Mouse (Mus musculus): ENCODE data around the gene Capn3.

Gene Capn3

DNA sequence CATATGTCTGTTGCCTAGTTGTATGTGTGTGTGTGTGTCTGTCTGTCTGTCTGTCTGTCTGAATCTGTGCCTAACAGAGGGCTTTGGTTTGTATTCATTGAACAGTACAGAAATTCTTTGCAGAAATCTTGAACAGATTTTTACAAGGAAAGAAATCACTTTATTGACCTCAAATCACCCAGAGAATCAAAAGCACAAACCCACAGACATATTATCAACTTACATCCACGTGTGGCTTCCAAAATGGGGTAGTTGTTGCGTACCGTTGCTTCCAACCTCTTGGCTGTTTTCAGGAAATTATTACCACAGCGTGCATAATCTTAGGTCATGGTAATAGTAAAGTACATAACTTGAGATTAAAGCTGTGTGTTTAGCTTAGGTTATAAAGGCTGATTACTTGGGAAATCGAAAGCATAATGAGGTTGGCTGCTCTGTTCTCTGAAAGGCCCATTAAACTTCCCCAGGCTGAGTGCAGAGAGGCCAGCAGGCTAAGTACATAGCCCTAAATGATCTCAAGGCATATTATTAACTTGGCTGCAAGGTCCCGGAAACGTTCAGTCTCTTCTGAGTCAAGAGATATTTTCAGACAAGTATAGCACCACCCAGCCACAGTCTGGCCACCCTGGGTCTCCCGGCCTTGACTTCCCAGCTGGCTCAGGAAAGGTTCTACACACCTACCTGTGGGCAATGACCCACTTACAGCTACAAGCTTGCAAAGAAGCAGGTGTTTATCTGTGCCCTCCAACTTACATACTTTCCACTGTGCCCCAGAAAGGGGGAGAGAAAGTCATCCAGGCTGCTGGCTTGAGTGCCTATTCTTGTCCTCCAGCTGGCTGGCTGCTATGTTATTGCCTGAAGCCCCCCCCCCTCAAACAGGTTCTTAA, 26.9 kb downstream of the Capn3 start:
- DNase-seq (ENCODE audit: low spot score), result no peak

DNA sequence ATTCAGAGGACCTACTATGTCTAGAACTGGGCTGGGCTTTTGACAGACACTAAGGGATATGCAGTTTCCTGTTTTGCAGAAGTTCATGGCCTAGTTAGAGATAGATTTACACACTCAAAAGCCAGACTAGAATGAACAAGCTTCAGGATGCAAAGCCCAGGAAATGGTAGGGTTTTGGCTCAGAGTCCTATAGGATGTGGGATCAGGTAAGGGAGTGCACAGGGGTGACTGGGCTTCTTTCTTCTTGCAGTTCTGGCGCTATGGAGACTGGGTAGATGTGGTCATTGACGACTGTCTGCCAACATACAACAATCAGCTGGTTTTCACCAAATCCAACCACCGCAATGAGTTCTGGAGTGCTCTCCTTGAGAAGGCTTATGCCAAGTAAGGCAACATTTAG, 28.4 kb downstream of the Capn3 start:
- no peak for DNase-seq (ENCODE audit: low spot score)

DNA sequence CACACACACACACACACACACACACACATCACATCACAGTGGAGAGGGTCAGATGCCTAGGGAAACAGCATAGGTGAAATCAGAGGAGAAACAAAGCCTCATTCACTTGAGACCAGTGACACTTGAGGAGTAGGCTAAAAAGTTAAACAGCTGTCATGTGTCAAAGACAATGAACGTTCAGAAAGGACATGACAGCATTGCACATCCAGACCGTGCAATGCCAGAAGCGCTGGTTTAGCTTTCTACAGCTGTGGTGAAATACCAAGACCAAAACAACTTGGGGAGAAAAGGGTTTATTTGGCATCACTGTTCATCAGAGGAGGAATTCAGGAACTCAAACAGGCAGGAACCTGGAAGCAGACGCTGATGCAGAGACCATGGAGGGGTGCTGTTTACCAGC, 37.4 kb downstream of the Capn3 start:
- DNase-seq (ENCODE audit: low spot score), result no peak

DNA sequence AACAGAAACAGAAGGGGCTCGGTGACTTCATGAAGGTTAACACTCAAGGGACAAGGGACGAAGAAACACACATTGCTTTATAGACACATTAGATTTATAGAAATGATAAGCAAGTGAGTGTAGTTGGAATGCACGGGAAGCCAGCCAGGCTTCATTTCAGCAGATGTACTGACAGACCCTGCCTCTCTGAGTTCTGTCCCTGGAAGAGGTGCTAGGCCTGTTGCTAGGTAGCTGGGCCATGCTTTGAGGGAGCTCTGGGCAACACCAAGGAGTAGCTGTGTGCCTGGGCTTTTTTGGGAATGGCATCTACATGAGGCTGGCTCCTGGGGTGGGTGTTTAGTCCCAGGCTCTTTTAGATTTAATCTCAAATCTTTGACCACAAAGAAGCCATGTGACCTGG, 40.7 kb downstream of the Capn3 start:
- DNase-seq (ENCODE audit: low spot score), result peak; percentile 10

DNA sequence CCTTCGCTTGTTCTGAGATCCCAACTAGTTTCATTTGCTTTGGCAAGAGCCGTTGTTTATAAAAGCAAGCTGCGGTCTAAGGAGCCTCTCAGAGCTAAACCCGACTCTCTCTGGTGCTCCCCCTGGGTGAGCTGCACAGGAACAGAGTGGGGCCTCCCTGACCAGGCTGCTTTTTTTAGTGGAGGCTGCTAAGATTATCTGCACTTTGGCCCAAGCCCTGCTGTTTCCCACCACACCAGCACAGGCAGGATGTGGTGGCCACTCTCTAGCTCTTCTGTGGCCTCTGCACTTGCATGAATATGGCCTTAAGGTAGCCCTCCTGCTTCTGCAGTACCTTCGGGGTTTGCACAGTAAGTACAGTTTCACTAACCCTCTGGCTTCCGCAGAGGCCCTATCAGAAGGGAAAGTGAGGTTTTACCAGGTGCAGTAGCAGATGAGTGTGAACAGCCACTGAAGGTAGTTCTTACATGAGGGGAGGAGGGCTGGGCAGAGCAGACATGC, 44.2 kb downstream of the Capn3 start:
- no peak for DNase-seq (ENCODE audit: low spot score)

DNA sequence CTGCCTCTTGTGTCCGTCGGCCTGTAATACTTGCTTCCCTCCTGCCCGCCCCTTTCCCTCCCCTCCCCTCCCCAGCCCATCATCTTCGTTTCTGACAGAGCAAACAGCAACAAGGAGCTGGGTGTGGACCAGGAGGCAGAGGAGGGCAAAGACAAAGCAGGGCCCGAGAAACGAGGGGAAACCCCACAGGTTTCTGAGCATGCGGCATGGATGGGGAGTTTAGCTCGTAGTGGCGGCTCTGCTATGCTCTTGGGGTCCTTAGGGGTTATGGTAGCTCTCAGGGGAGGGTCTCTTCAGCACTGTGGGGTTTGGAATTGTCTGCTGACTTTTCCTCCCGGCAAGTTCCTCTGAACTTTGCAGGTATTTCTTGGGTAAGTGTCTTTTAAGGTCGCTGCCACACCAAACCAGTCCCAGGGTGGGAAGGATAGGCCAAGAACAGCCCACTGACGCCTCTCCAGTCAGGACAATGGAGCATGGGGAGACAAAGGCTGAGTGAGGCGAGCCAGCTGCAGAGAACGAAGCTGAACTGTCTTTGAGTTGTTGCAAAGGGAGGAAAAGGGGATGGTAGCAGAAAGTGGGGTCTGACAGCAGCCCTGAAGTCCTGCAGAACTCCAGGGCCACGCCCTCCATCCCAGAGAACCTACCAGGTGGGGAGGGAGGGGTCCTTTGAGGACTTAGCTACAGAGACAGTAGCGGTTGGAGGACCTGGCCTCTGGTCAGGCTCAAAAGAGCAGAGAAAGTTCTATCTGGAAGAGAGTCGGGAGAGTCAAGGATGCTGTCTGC, 45.5 kb downstream of the Capn3 start:
- DNase-seq (ENCODE audit: low spot score), result no peak

DNA sequence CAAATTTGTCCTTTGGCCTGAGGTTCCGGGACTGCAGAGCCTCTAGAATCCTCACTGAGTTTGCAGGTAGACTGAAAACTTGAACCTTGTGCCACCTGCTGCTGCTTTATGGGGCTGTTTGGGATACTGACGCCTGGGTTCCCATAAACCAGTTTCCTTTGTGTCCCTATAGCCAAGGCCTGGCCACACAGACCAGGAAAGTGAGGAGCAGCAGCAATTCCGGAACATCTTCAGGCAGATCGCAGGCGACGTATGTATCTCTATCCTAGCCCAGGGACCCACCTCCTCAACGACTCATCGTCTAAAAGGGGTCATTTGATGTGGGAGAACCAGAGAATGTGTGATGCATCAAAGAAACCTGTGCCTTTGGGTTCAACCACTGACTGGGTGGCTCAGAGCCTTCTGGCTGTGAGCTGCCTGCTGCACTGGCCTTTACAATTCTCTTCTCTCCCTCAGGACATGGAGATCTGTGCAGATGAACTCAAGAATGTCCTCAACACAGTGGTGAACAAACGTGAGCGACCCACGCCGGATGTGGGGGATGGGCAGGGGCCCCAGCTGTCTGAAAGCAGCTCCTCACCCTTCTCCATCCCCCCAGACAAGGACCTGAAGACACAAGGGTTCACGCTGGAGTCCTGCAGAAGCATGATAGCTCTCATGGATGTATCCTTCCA, 46.2 kb downstream of the Capn3 start:
- no peak for DNase-seq (ENCODE audit: low spot score)

DNA sequence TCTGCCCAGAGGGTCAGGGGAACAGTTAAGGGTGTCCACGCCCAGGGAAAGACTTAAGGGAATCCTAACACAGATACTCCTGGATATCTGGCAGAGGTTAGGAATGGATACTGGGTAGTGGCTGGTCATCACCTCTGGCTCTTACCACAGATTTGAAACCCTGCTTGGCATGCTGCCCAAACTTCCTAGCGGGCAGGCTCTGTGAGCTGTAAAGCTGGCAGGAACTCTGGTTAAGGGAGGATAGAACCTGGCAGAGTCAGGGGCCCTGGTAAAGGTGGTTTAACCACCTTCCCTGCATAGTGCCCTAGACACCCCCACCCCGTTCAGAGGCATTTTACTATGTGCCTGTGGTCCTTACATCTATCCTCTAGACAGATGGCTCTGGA, 46.8 kb downstream of the Capn3 start:
- DNase-seq (ENCODE audit: low spot score), result peak; percentile 56

DNA sequence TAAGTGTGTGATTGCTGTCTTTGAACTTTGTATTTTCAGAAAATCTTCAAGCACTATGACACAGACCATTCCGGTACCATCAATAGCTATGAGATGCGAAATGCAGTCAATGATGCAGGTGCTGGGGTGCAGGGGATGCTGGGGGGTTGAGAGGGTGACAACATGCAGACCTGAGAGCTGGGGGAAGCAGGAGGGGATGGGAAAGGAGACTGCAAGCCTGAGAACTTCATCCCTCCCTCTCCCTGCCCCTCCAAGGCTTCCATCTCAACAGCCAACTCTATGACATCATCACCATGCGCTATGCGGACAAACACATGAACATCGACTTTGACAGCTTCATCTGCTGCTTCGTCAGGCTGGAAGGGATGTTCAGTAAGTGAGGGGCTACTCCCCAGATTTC, 47.3 kb downstream of the Capn3 start:
- DNase-seq (ENCODE audit: low spot score), result no peak

DNA sequence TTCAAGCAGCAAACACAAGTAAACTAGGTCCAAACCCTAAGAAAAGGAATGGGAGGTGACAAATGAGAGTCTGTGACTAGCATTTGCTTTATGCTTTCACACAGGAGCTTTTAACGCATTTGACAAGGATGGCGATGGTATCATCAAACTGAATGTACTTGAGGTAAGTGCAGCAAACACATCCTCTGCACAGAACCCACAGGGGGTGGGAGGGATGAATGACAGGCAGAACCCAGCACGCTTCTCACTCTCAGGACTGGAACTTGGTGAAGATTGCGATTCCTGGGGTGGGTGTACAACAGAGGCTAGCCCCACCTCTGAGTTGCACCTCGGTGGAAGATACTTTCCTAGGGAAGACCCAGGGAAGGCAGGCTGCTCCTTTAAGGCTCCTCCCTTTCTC, 48.2 kb downstream of the Capn3 start:
- DNase-seq (ENCODE audit: low spot score), result no peak

DNA sequence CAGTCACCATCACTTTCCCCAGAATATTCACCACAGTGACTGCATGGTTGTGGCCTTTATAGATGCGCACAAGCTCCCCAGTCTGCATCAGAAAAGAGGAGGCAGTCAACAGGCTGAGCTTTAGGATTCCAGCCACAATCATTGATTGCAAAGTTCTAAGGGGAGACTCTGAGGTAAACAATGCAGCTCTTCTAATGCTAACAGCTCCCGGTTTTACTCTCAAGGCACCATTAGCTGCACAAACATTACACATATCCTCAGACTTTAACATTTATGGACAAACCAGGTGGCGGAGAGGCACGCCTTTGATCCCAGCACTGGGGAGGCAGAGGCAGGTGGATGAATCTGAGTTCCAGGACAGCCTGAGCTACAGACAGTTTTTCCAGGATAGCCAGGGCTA, 58.4 kb downstream of the Capn3 start:
- DNase-seq (ENCODE audit: low spot score), result no peak

DNA sequence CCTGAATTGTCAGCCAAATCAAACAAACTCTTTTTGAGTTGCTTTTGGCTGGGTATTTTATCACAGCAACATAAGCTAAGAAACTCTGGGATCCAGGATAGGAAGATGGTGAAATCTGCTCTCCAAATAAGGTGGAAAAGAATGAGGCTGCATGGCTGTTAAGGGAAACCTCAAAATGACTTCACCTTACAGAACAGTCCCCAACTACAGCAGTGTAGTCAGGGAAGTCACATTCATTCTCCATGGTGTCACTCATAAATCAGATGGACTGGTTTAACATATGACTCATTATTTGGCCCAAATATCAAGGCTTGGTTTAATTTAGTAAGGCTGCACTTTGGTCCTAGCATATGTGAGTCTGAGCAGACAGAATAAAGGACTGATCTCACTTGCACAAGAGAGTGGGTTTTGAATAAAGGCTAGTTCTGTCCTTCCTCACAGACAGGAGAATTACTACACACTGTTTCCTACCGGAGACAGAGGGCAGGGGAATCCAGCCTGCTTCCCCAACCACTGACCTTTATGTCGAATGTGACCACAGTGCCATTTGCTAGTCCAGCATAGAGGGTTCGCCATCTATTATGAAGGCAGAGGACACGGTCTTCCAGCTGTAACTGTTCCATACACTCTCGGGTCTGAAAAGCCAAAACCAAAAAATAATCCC, 62.9 kb downstream of the Capn3 start:
- peak; percentile 35 for DNase-seq (ENCODE audit: low spot score)

DNA sequence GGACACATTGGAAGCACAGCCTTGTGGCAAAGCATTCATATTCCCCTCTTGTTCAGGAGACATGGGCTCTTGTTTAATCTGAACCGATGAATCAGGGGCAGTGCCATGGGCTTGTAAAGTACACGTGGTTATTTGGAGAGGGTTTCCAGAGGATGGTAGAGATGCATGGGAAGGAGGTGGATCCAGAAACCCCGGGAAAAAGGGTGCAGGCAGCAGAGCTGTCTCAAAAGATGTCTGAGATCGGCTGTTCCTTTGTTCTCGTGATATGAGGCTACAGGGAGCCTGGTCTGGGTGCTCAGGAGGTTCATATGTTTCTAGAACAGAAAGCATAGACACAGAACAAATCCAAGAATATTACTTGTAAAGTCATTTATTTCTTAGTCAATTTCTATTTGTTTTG, 71.0 kb downstream of the Capn3 start:
- no peak for DNase-seq (ENCODE audit: low spot score)

DNA sequence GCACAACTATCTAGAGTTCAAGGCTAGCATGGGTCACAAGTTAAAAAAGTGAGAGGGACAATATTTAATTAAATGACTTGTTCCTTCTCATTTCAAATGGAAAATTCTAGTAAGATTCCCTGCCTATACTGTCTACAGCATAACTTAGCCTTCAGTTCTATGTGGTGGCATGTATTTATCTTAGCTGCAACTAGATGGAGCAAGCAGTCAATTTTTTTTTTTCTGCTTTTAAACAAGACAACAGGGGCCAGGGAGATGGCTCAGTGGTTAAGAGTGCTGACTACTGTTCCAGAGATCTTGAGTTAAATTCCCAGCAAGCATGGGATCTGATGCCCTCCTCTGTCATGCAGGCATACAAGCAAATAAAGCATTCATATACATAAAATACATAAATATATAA, 73.7 kb downstream of the Capn3 start:
- DNase-seq (ENCODE audit: low spot score), result peak; percentile 17

DNA sequence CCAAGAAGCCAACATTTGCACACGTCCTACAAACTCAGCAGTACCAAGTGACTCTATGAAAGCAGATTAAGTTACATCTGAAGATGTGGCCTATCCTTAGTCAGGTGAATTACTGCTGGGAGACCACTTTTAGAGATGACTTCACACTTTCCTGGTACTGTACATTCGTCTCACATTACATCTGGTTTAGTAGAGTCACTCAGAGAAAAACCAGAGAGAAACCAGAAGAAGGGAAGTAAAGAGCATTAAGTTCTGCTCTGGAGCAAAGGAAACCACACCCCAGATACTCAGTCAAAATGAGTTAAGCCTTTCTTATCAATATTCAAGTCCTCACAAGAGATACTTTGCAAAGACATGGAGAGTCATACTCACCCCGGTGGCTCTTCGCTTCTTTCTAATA, 75.4 kb downstream of the Capn3 start:
- DNase-seq (ENCODE audit: low spot score), result no peak

DNA sequence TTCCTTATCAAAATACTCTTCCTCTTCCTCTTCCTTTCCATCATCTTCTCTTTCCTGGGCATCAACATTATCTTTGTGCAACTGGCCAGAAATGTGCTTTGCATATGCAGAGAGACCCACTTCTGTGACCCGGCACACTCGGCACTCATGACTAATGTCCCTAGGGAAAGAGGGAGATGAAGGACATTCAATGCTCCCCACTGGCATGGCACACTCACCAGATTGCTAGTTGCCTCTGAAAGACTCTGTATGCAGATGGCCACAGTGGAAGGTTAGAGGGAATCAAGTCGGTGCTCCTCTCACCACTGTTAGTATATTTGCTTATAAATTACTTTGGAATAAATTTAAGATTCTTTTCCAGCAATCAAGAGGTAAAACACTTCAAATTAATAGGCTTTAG, 83.5 kb downstream of the Capn3 start:
- DNase-seq (ENCODE audit: low spot score), result peak; percentile 35

DNA sequence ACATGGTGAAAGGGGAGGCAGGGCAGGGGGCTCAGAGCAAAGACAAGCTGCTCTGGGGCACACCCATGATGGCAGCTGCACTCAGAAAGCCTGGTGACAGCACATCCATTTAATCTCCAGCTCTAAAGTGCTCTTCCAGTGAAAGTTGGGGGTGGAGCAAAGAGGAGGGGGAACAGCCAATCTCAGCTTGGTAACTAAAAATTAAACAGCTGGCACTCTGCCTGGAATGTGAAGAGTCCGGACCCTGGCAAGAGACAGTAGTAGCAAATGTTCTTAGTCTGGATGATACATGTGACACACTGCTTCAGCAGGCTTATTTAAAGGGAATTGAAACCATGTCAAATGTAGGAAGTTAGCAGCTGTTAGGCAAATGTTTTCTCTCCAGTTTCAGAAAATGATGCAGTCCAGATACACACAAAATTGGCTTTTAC, 84.0 kb downstream of the Capn3 start:
- DNase-seq (ENCODE audit: low spot score), result peak; percentile 89

DNA sequence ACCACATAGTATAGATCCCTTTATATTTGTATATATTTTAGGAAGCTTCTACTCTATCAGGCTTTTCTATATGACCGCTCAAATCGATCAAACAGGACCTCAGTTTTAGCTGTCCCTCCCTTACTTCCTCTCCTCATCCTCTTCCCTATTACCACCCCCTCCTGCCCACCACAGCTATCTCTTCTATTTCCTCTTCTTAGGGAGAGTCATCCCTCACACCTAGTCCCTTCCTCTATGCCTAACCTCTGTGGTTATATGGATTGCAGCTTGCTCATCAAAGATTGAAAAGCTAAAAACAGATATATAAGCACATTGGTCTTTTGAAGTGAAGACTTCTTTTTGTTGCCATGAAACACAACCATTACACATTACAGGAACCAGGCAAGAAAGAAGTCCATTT, 88.9 kb downstream of the Capn3 start:
- DNase-seq (ENCODE audit: low spot score), result no peak

Measured in MN1 (cell line).